Mouse (Mus musculus) common myeloid progenitor, adult 5-6 weeks (primary cell): Measurements from ENCODE around the gene Prkar2b. TPM values are rescaled to one million over a fixed set of nuclear protein-coding genes. Genes with fewer than 3 reads are reported as not detected.
"Not testable (repeated sequence)": the region's sequence is repeated elsewhere in the genome, so short reads cannot be mapped to it uniquely, and the experiment has no call there.

Experiments used
- ATAC-seq: replicated peaks from 2 replicates; pipeline ENCODE4 v1.8.0; 2016; ENCODE audit warnings: low read depth, mild to moderate bottlenecking, moderate TSS enrichment, inconsistent platforms; ENCODE audit not compliant: poor library complexity, severe bottlenecking
- total RNA-seq: library from RNA; stranded (forward); fragments of 200-1000, 187-1606 nt; gene quantifications from 2 replicates; pipeline ENCODE4 v1.2.3, GENCODE M21; 2017

Prkar2b gene
- total RNA-seq, 1 experiment from 2014 or later: 110 TPM

- ATAC-seq: no peak
Observed at GRCm38 (mm10) chr12:32014811-32015210, 46.3 kb downstream of the Prkar2b start.

- ATAC-seq: no peak
Observed at GRCm38 (mm10) chr12:32012169-32012568, 48.9 kb downstream of the Prkar2b start.

- no peak for ATAC-seq
Observed at GRCm38 (mm10) chr12:32011128-32011527, 50.0 kb downstream of the Prkar2b start.

- not testable (repeated sequence) for ATAC-seq
Observed at GRCm38 (mm10) chr12:32009985-32010369, 51.1 kb downstream of the Prkar2b start.

GRCm38 (mm10) chr12:32009267-32009984 lies 51.7 kb downstream of the Prkar2b start:
- peak; percentile 59 for ATAC-seq

GRCm38 (mm10) chr12:32008728-32009127 lies 52.4 kb downstream of the Prkar2b start:
- ATAC-seq: peak; percentile 39; the same call in 1 of the 2 replicates

GRCm38 (mm10) chr12:32007646-32008045 lies 53.5 kb downstream of the Prkar2b start:
- no peak for ATAC-seq

GRCm38 (mm10) chr12:32007040-32007439 lies 54.1 kb downstream of the Prkar2b start:
- ATAC-seq: no peak

- ATAC-seq: no peak
Observed at GRCm38 (mm10) chr12:32006391-32006929, 54.6 kb downstream of the Prkar2b start.

- ATAC-seq: no peak; the same call in 1 of the 2 replicates
Observed at GRCm38 (mm10) chr12:32000464-32000863, 60.6 kb downstream of the Prkar2b start.

- ATAC-seq: no peak
Observed at GRCm38 (mm10) chr12:31998706-31999105, 62.4 kb downstream of the Prkar2b start.

- ATAC-seq: peak; percentile 23
Observed at GRCm38 (mm10) chr12:31997328-31997878, 63.7 kb downstream of the Prkar2b start.

- ATAC-seq: peak; percentile 85
Observed at GRCm38 (mm10) chr12:31996877-31997276, 64.2 kb downstream of the Prkar2b start.

- ATAC-seq: no peak
Observed at GRCm38 (mm10) chr12:31990575-31990974, 70.5 kb downstream of the Prkar2b start.

- no peak for ATAC-seq
Observed at GRCm38 (mm10) chr12:31989726-31990125, 71.4 kb downstream of the Prkar2b start.

- ATAC-seq: 0 out of 2 replicates have a peak, but pooled peaks have one; percentile 26
Observed at GRCm38 (mm10) chr12:31986463-31986862, 74.6 kb downstream of the Prkar2b start.

GRCm38 (mm10) chr12:31985738-31986137 lies 75.4 kb downstream of the Prkar2b start:
- ATAC-seq: no peak

GRCm38 (mm10) chr12:31984664-31985063 lies 76.4 kb downstream of the Prkar2b start:
- peak; percentile 64 for ATAC-seq

GRCm38 (mm10) chr12:31984206-31984605 lies 76.9 kb downstream of the Prkar2b start:
- ATAC-seq: no peak

GRCm38 (mm10) chr12:31983769-31984168 lies 77.3 kb downstream of the Prkar2b start:
- no peak for ATAC-seq

- ATAC-seq: no peak
Observed at GRCm38 (mm10) chr12:31983238-31983637, 77.9 kb downstream of the Prkar2b start.
